Mouse (Mus musculus): ENCODE measurements at regions not wholly inside any gene's neighbourhood (a gene's known extent, or its start where the extent isn't known, plus 50 kb on each side); places are given as distances from the start of the nearest gene placed in this dataset.
"Not testable (repeated sequence)": the region's sequence is repeated elsewhere in the genome, so short reads cannot be mapped to it uniquely, and the experiment has no call there.

DNA sequence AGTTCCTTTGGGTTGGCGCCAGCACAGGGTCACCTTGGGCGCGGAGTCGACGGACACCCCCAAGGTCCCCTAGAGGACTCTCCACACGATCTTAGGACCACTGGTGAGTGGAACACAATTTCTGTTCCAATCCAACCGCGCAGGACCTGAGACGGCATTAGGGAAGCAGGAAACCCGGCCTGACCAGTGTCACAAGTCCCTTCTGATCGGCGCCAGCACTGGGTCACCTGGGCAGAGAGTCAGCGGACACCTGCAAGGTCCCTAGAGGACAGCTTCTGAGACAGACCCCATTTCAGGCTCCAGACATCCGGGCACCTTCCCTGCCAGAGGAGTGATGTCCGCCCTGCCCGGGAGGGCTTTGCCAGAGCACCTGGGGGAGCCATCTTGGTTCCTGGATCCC, 74.2 kb upstream of the Cdh13 start:
- H3K27me3 ChIP-seq; H3K9ac ChIP-seq (replicated peaks); H3K4me3 ChIP-seq (replicated peaks); H3K27ac ChIP-seq; H3K4me2 ChIP-seq; H3K4me1 ChIP-seq (replicated peaks); H3K9me3 ChIP-seq; ATAC-seq (ENCODE audit: insufficient number of reproducible peaks, insufficient read depth, low FRiP score, low TSS enrichment, low read depth); H3K36me3 ChIP-seq: not testable (repeated sequence)
- WGBS = 97% methylated on average over 16 of the region's 16 CpGs

DNA sequence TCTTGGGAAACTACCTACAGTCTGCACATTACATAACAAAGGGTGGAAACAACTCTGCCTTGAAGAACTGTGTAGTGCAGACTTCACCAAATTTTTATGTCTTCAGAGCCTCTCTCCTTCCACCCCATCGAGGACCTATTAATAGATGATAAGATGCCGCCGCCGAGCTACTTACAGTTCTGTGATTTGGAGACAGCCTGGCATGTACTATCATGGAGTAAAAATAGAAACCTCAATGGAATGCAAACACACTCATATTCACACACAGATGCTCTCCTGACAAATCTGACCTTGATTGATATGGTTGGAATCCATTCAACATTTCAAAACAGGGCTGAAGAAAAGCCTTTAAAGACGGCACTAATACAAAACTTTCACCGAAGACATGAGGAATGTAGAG, 92.7 kb upstream of the Cdh13 start:
- H3K4me3 ChIP-seq (replicated peaks) = no peak overlapping the region
- no peaks in the 10 kb centered on the region for H3K36me3 ChIP-seq
- WGBS = 95% methylated on average over 6 of the region's 6 CpGs
- H3K9me3 ChIP-seq = no peaks in the 10 kb centered on the region
- no peak overlapping the region for H3K27ac ChIP-seq
- H3K4me2 ChIP-seq = no peak overlapping the region
- H3K9ac ChIP-seq (replicated peaks) = no peak overlapping the region
- H3K27me3 ChIP-seq = no peaks in the 10 kb centered on the region
- no peak for ATAC-seq (ENCODE audit: insufficient number of reproducible peaks, insufficient read depth, low FRiP score, low TSS enrichment, low read depth)
- H3K4me1 ChIP-seq (replicated peaks) = no peaks in the 10 kb centered on the region

DNA sequence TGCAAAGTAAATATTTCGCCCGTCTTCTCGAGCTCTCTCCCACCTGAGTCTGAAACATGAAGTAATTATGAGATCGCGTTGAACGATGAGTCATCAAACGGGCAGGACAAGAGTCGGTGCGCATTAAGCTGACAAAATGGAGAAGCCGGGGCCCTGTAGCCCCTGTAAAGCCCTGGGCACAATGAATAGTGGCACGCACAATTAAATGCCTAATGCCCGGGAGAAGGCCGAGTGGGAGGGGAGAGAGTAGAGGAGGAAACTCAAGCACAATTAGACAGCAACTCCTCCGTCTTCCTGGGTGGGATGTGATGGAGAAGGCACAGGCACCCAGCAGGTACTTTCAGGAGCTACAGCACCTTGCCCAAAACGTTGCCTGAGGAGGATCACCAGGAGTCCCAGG, 94.3 kb upstream of the Cdh13 start:
- no peak overlapping the region for H3K4me3 ChIP-seq (replicated peaks)
- ATAC-seq (ENCODE audit: insufficient number of reproducible peaks, insufficient read depth, low FRiP score, low TSS enrichment, low read depth) = no peak
- H3K9ac ChIP-seq (replicated peaks) = no peak overlapping the region
- H3K27me3 ChIP-seq = no peaks in the 10 kb centered on the region
- no peaks in the 10 kb centered on the region for H3K4me1 ChIP-seq (replicated peaks)
- WGBS = 81% methylated on average over 15 of the region's 15 CpGs
- no peak overlapping the region for H3K4me2 ChIP-seq
- no peak overlapping the region for H3K27ac ChIP-seq
- H3K9me3 ChIP-seq = no peaks in the 10 kb centered on the region
- no peaks in the 10 kb centered on the region for H3K36me3 ChIP-seq

DNA sequence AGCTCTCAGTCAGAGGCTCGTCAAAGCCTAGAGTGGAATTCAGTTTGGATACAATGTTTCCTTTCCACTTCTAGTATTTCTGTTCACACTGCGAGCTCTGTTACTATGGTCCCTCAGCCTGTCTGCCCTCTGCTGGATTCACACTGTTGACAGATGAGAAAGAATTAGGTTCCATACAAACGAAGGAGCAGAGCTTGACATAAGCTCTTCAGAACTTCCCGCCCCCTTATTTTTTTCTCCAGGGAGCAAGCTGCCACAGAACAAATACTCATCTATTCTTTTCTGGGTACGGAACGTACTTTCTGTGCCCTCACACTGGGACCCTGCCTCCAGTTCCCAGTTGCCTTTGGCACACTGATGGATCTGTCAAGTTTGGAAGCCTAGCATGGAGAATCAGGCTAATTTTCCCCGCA, 114.5 kb upstream of the Cdh13 start:
- 69% methylated on average over 7 of the region's 7 CpGs for whole genome bisulfite sequencing
- Histone ChIP-seq H3K9me3 (no peaks in the 10 kb centered on the region), H3K9ac (replicated peaks) (no peak overlapping the region), H3K27ac (no peak overlapping the region), H3K4me3 (replicated peaks) (no peak overlapping the region), H3K4me2 (no peak overlapping the region), H3K4me1 (replicated peaks) (no peaks in the 10 kb centered on the region), H3K36me3 (no peaks in the 10 kb centered on the region), H3K27me3 (no peaks in the 10 kb centered on the region)
- no peak for ATAC-seq (ENCODE audit: insufficient number of reproducible peaks, insufficient read depth, low FRiP score, low TSS enrichment, low read depth)

DNA sequence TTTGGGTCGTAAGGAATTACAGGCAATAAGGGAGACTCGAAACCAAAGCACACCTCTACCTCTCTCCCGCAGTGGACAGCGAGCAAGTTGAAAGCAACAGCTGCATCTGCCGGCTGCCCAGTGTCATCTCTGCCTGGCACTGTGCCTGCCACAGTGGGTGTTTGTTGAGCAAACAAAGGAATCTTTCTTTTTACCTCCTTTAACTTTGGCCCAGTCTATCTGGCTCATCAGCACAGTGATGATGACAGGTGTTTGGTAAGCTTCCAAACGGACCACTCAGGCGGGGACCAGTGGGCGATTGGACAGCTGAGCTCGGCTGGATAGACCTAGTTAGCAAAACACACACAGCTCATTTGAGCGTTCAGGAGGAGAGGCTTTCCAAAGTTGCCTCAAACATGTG, 121.4 kb upstream of the Cdh13 start:
- ATAC-seq (ENCODE audit: insufficient number of reproducible peaks, insufficient read depth, low FRiP score, low TSS enrichment, low read depth) = no peak
- WGBS = 85% methylated on average over 10 of the region's 10 CpGs

DNA sequence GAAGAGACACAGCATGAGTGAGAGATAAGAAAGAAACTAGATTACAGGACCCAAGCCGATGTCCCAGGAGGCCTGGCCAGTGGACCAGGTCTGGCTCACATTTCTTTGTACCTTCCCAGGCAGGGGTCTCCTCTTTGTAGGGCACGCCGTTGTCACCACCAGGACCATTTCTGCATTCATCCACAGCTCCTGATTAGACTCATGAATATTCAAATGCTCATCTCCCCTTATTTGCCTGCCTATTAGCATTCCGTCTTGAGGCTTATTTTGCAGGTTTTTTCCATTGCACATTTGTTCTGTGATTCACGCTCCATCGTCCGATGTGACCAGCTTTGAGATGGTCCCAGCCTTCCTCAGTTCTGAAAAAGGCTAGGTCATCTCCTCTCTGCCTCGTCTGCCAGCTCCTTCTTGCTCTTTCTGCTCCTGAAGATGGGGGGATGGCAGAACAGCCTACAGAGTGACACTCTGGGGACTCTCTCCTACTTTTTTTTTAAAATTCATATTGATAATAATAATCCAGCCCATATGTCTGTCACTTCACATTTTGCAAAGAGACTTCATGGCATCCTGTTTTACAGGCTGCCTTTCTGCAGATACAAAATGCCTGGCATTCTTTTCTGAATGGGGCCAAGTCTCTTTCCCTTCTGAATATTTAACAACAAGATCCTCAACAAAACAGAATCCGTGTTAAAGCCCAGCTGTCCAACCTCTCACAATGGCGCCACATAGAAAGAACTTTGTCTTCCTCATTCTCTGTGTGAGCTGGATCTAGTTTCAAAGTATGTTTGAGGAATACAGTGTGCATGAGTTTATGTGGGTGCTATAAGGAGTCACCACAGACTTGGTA, 136.0 kb upstream of the Cdh13 start:
- ATAC-seq (ENCODE audit: insufficient number of reproducible peaks, insufficient read depth, low FRiP score, low TSS enrichment, low read depth) = no peak
- Histone ChIP-seq H3K4me1 (replicated peaks) (no peaks in the 10 kb centered on the region), H3K36me3 (no peaks in the 10 kb centered on the region), H3K9ac (replicated peaks) (no peak overlapping the region), H3K27ac (no peak overlapping the region), H3K4me2 (no peak overlapping the region), H3K27me3 (no peaks in the 10 kb centered on the region), H3K9me3 (no peaks in the 10 kb centered on the region), H3K4me3 (replicated peaks) (no peak overlapping the region)
- 82% methylated on average over 10 of the region's 10 CpGs for WGBS

More for the DNA sequence above, 121.4 kb upstream of the Cdh13 start:
- no peak overlapping the region for H3K9ac ChIP-seq (replicated peaks)
- no peaks in the 10 kb centered on the region for H3K4me1 ChIP-seq (replicated peaks)
- no peaks in the 10 kb centered on the region for H3K36me3 ChIP-seq
- no peak overlapping the region for H3K27ac ChIP-seq
- no peak overlapping the region for H3K4me3 ChIP-seq (replicated peaks)
- no peak overlapping the region for H3K4me2 ChIP-seq
- no peaks in the 10 kb centered on the region for H3K27me3 ChIP-seq
- H3K9me3 ChIP-seq = no peaks in the 10 kb centered on the region

DNA sequence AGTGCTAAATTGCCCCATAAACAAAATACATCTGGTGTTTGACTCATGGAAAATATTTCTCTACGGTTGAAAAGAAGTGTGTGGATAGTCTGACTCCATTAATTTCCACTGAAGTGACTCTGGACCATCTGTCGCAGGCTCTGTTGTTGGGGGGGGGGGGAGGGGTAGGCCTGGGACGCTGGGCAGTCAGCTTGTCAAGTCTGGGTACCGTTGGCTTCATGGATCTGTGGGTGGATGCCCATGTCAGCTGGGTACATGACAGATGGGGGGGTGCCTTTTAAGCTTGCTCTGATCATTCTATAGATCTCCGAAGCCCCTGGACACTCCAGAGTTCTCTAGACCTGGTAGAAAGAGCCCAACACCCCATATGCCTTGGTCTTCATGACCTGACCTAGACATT, 139.0 kb upstream of the Cdh13 start:
- no peak overlapping the region for H3K4me3 ChIP-seq (replicated peaks)
- no peak overlapping the region for H3K9ac ChIP-seq (replicated peaks)
- ATAC-seq (ENCODE audit: insufficient number of reproducible peaks, insufficient read depth, low FRiP score, low TSS enrichment, low read depth) = no peak
- no peak overlapping the region for H3K4me2 ChIP-seq
- no peaks in the 10 kb centered on the region for H3K9me3 ChIP-seq
- no peaks in the 10 kb centered on the region for H3K27me3 ChIP-seq
- no peaks in the 10 kb centered on the region for H3K4me1 ChIP-seq (replicated peaks)
- H3K36me3 ChIP-seq = no peaks in the 10 kb centered on the region
- WGBS = 70% methylated on average over 5 of the region's 5 CpGs
- H3K27ac ChIP-seq = no peak overlapping the region

DNA sequence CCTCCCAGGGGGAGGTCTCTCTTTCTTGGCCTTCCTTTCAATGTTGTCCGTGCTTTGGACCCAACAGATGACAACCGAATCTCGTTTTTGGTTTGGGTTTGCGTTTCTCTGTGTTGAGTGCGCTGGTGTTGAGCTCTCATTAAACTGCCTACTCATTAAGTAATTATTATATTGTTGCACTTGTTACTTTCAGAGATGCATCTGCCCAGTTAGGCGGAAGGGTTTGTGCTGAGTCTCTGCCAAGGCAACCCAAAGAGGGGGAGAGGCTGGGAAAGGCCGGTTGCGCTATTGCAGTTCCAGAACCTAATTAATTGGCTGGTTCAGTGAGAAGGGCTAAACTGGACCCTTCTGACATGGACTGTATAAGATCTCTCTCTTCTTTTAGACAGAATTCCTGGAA, 141.2 kb upstream of the Cdh13 start:
- H3K27ac ChIP-seq = no peak overlapping the region
- H3K4me3 ChIP-seq (replicated peaks) = no peak overlapping the region
- 92% methylated on average over 8 of the region's 8 CpGs for WGBS
- H3K36me3 ChIP-seq = no peaks in the 10 kb centered on the region
- no peak for ATAC-seq (ENCODE audit: insufficient number of reproducible peaks, insufficient read depth, low FRiP score, low TSS enrichment, low read depth)
- H3K9ac ChIP-seq (replicated peaks) = no peak overlapping the region
- H3K9me3 ChIP-seq = no peaks in the 10 kb centered on the region
- H3K4me1 ChIP-seq (replicated peaks) = no peaks in the 10 kb centered on the region
- no peak overlapping the region for H3K4me2 ChIP-seq
- H3K27me3 ChIP-seq = no peaks in the 10 kb centered on the region

DNA sequence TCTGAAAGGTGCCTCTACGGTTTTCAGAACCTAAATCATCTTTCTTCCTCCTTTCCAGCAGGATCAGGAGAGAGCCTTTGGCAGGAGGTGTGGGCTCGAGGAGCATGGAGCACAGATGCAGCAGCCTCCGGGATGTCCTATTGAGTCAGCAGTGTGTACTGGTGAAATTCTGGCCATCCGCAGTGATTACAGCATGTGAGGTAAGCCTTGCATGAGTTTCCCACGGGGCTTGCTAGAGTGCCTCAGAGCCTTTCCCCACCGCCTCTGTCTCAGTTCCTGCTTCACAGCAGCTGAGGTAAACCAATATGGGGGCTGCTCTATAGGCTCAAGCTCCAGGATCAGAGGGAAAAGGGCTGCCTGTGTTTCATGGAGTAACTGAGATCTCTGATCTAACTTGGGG, 143.6 kb upstream of the Cdh13 start:
- Histone ChIP-seq H3K27ac (no peak overlapping the region), H3K4me1 (replicated peaks) (no peaks in the 10 kb centered on the region), H3K27me3 (no peaks in the 10 kb centered on the region), H3K4me2 (no peak overlapping the region), H3K36me3 (no peaks in the 10 kb centered on the region), H3K9me3 (no peaks in the 10 kb centered on the region), H3K4me3 (replicated peaks) (no peak overlapping the region), H3K9ac (replicated peaks) (no peak overlapping the region)
- no peak for ATAC-seq (ENCODE audit: insufficient number of reproducible peaks, insufficient read depth, low FRiP score, low TSS enrichment, low read depth)
- 63% methylated on average over 6 of the region's 6 CpGs for WGBS

DNA sequence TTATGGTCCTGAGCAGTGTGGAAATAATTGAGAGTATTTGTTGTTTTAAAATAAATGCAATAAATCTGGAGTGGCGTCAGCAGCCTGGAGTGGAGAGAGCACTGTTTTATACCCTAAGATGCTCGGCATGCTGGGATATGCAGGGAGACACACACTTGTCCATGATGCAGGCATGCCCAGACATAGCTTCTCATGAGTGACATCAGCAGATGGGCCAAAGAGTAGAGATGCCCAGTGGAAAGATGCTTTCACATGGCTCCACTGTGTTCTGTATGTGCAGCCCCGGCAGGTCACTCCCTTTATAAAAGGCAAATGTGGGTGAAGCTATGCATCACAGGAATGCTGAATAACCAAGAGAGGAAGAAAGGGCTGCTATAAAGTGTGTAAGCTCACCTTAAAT, 145.7 kb upstream of the Cdh13 start:
- no peaks in the 10 kb centered on the region for H3K36me3 ChIP-seq
- 52% methylated on average over 3 of the region's 3 CpGs for WGBS
- H3K9ac ChIP-seq (replicated peaks) = no peak overlapping the region
- no peak overlapping the region for H3K27ac ChIP-seq
- H3K4me1 ChIP-seq (replicated peaks) = no peaks in the 10 kb centered on the region
- H3K4me3 ChIP-seq (replicated peaks) = no peak overlapping the region
- no peak for ATAC-seq (ENCODE audit: insufficient number of reproducible peaks, insufficient read depth, low FRiP score, low TSS enrichment, low read depth)
- H3K27me3 ChIP-seq = no peaks in the 10 kb centered on the region
- H3K9me3 ChIP-seq = no peaks in the 10 kb centered on the region
- no peak overlapping the region for H3K4me2 ChIP-seq

DNA sequence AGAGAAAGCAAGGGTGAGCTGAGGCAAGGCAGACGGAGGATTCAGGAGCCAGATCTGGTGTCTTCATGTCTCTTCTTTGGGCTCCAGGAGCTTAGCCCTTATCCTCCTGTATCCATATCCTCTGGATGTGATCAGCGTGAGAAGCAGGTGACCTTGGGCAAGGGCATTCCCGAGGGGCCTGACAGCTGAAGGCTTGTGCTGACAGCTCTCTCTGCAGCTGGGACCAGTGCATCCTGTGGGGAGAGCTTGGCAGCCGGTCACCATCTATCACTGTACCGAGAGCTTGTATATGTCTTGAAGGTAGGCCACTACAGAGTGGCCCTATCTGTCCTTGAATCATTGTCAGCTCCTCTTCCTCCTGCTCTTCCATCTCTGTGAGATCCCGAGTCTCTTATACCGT, 158.5 kb upstream of the Cdh13 start:
- no peaks in the 10 kb centered on the region for H3K27me3 ChIP-seq
- no peaks in the 10 kb centered on the region for H3K36me3 ChIP-seq
- no peak overlapping the region for H3K4me2 ChIP-seq
- H3K27ac ChIP-seq = no peak overlapping the region
- no peak overlapping the region for H3K4me3 ChIP-seq (replicated peaks)
- H3K9me3 ChIP-seq = no peaks in the 10 kb centered on the region
- no peak overlapping the region for H3K9ac ChIP-seq (replicated peaks)
- WGBS = 81% methylated on average over 7 of the region's 7 CpGs
- no peak for ATAC-seq (ENCODE audit: insufficient number of reproducible peaks, insufficient read depth, low FRiP score, low TSS enrichment, low read depth)
- no peaks in the 10 kb centered on the region for H3K4me1 ChIP-seq (replicated peaks)

DNA sequence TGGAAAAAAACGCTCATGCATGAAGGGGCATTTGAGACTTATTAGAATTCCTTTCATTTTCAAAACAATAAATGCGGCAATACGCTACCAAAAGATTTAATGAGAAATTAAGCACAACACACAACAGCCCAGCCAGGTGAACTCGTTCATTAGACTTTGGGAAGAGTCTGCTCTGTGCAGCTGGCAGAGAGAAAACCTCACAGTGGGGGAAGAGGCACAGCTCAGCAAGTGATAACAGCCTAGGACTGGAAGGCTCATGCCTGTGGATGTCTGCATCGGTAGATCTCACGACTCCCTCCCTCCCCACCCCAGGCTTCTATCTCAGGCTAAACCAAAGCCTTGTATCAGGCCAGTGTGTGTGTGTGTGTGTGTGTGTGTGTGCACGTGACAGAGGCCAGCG, 169.3 kb upstream of the Cdh13 start:
- no peak overlapping the region for H3K4me3 ChIP-seq (replicated peaks)
- WGBS = 65% methylated on average over 8 of the region's 8 CpGs
- no peak for ATAC-seq (ENCODE audit: insufficient number of reproducible peaks, insufficient read depth, low FRiP score, low TSS enrichment, low read depth)
- no peaks in the 10 kb centered on the region for H3K9me3 ChIP-seq
- no peak overlapping the region for H3K9ac ChIP-seq (replicated peaks)
- H3K4me1 ChIP-seq (replicated peaks) = no peaks in the 10 kb centered on the region
- no peaks in the 10 kb centered on the region for H3K27me3 ChIP-seq
- H3K36me3 ChIP-seq = no peaks in the 10 kb centered on the region
- no peak overlapping the region for H3K4me2 ChIP-seq
- no peak overlapping the region for H3K27ac ChIP-seq

Data from limb, embryonic 12.5 days (tissue).